Mouse (Mus musculus): ENCODE results near the gene Sult1a1.

GRCm38 (mm10) chr7:126707442-126708174 is 31.4 kb upstream of the Sult1a1 start, which contains the start of gene Coro1a:
- no peak for TF ChIP-seq FLI1 (IDR thresholded peaks at IDR 0.05; ENCODE audit: low read length)
- TF ChIP-seq GATA1 (IDR thresholded peaks at IDR 0.05; ENCODE audit: borderline replicate concordance, low read length): no peak
